Mouse (Mus musculus): ENCODE results near the gene Onecut3. TPM values are rescaled to one million over a fixed set of nuclear protein-coding genes. Genes with fewer than 3 reads are reported as not detected.
A peak's percentile ranks its signal among the peaks of the same experiment; 100 is the strongest.

Gene Onecut3
- polyA plus RNA-seq, 1 experiment = 0.46 TPM

- no peak for DNase-seq
Measured at GRCm38 (mm10) chr10:80546945-80547344, 52.3 kb downstream of the Onecut3 start.

GRCm38 (mm10) chr10:80547539-80547938, 52.9 kb downstream of the Onecut3 start:
- H3K27ac ChIP-seq (ENCODE audit: insufficient read depth, low read length) = no peak overlapping the region
- no peak for DNase-seq
- 83% methylated on average over 15 of the region's 15 CpGs for WGBS

More at GRCm38 (mm10) chr10:80546945-80547344, 52.3 kb downstream of the Onecut3 start:
- TF ChIP-seq POLR2A (IDR thresholded peaks at IDR 0.05; ENCODE audit: borderline replicate concordance, insufficient read depth, low read length) (no peak), CTCF (IDR thresholded peaks at IDR 0.05; ENCODE audit: borderline replicate concordance, insufficient read depth, low read depth, low read length) (no peak)
- Histone ChIP-seq H3K4me1 (ENCODE audit: control insufficient read depth, insufficient read depth, low read length) (no peaks in the 10 kb centered on the region; the same call in 1 of the 2 replicates), H3K4me3 (replicated peaks; ENCODE audit: insufficient read depth, low read depth, low read length) (no peak overlapping the region), H3K27me3 (ENCODE audit: control insufficient read depth, insufficient read depth, low read length) (no peaks in the 10 kb centered on the region), H3K27ac (ENCODE audit: insufficient read depth, low read length) (no peak overlapping the region)
- WGBS = 94% methylated on average over 4 of the region's 4 CpGs

GRCm38 (mm10) chr10:80548428-80549006, 53.9 kb downstream of the Onecut3 start:
- WGBS = 70% methylated on average over 10 of the region's 10 CpGs
- no peak overlapping the region for H3K4me3 ChIP-seq (replicated peaks; ENCODE audit: insufficient read depth, low read depth, low read length)
- H3K27me3 ChIP-seq (ENCODE audit: control insufficient read depth, insufficient read depth, low read length) = no peaks in the 10 kb centered on the region
- TF ChIP-seq POLR2A (IDR thresholded peaks at IDR 0.05; ENCODE audit: borderline replicate concordance, insufficient read depth, low read length) = no peak
- TF ChIP-seq CTCF (IDR thresholded peaks at IDR 0.05; ENCODE audit: borderline replicate concordance, insufficient read depth, low read depth, low read length) = peak; percentile 80
- peak; percentile 63 to 70 for DNase-seq
- no peak overlapping the region for H3K27ac ChIP-seq (ENCODE audit: insufficient read depth, low read length)
- H3K4me1 ChIP-seq (ENCODE audit: control insufficient read depth, insufficient read depth, low read length) = peaks cover 5% of the 10 kb centered on the region

More at GRCm38 (mm10) chr10:80547539-80547938, 52.9 kb downstream of the Onecut3 start:
- Histone ChIP-seq H3K27me3 (ENCODE audit: control insufficient read depth, insufficient read depth, low read length) (no peaks in the 10 kb centered on the region), H3K4me1 (ENCODE audit: control insufficient read depth, insufficient read depth, low read length) (no peaks in the 10 kb centered on the region; the same call in 1 of the 2 replicates), H3K4me3 (replicated peaks; ENCODE audit: insufficient read depth, low read depth, low read length) (no peak overlapping the region)
- TF ChIP-seq POLR2A (IDR thresholded peaks at IDR 0.05; ENCODE audit: borderline replicate concordance, insufficient read depth, low read length) (no peak), CTCF (IDR thresholded peaks at IDR 0.05; ENCODE audit: borderline replicate concordance, insufficient read depth, low read depth, low read length) (no peak)

GRCm38 (mm10) chr10:80549279-80549678, 54.6 kb downstream of the Onecut3 start:
- WGBS = 82% methylated on average over 21 of the region's 21 CpGs
- TF ChIP-seq CTCF (IDR thresholded peaks at IDR 0.05; ENCODE audit: borderline replicate concordance, insufficient read depth, low read depth, low read length) = no peak
- TF ChIP-seq POLR2A (IDR thresholded peaks at IDR 0.05; ENCODE audit: borderline replicate concordance, insufficient read depth, low read length) = no peak
- no peak for DNase-seq
- Histone ChIP-seq H3K4me3 (replicated peaks; ENCODE audit: insufficient read depth, low read depth, low read length) (no peak overlapping the region), H3K4me1 (ENCODE audit: control insufficient read depth, insufficient read depth, low read length) (peaks cover 13% of the 10 kb centered on the region), H3K27me3 (ENCODE audit: control insufficient read depth, insufficient read depth, low read length) (no peaks in the 10 kb centered on the region), H3K27ac (ENCODE audit: insufficient read depth, low read length) (no peak overlapping the region)

- Histone ChIP-seq H3K4me1 (ENCODE audit: control insufficient read depth, insufficient read depth, low read length) (peaks cover 22% of the 10 kb centered on the region), H3K27me3 (ENCODE audit: control insufficient read depth, insufficient read depth, low read length) (no peaks in the 10 kb centered on the region), H3K4me3 (replicated peaks; ENCODE audit: insufficient read depth, low read depth, low read length) (no peak overlapping the region), H3K27ac (ENCODE audit: insufficient read depth, low read length) (no peak overlapping the region)
- TF ChIP-seq CTCF (IDR thresholded peaks at IDR 0.05; ENCODE audit: borderline replicate concordance, insufficient read depth, low read depth, low read length) = no peak
- TF ChIP-seq POLR2A (IDR thresholded peaks at IDR 0.05; ENCODE audit: borderline replicate concordance, insufficient read depth, low read length) = no peak
- DNase-seq = no peak
- 60% methylated on average over 9 of the region's 9 CpGs for WGBS
Measured at GRCm38 (mm10) chr10:80552364-80552763, 57.7 kb downstream of the Onecut3 start.

GRCm38 (mm10) chr10:80553575-80553974, 58.9 kb downstream of the Onecut3 start:
- no peak for DNase-seq
- TF ChIP-seq CTCF (IDR thresholded peaks at IDR 0.05; ENCODE audit: borderline replicate concordance, insufficient read depth, low read depth, low read length) (no peak), POLR2A (IDR thresholded peaks at IDR 0.05; ENCODE audit: borderline replicate concordance, insufficient read depth, low read length) (no peak)
- no peaks in the 10 kb centered on the region for H3K27me3 ChIP-seq (ENCODE audit: control insufficient read depth, insufficient read depth, low read length)
- 85% methylated on average over 8 of the region's 8 CpGs for WGBS
- H3K4me1 ChIP-seq (ENCODE audit: control insufficient read depth, insufficient read depth, low read length) = peaks cover 34% of the 10 kb centered on the region
- H3K27ac ChIP-seq (ENCODE audit: insufficient read depth, low read length) = no peak overlapping the region
- no peak overlapping the region for H3K4me3 ChIP-seq (replicated peaks; ENCODE audit: insufficient read depth, low read depth, low read length)

- no peak overlapping the region for H3K4me3 ChIP-seq (replicated peaks; ENCODE audit: insufficient read depth, low read depth, low read length)
- H3K4me1 ChIP-seq (ENCODE audit: control insufficient read depth, insufficient read depth, low read length) = peaks cover 38% of the 10 kb centered on the region
- WGBS = 50% methylated on average over 6 of the region's 6 CpGs
- TF ChIP-seq POLR2A (IDR thresholded peaks at IDR 0.05; ENCODE audit: borderline replicate concordance, insufficient read depth, low read length) (no peak), CTCF (IDR thresholded peaks at IDR 0.05; ENCODE audit: borderline replicate concordance, insufficient read depth, low read depth, low read length) (no peak)
- H3K27me3 ChIP-seq (ENCODE audit: control insufficient read depth, insufficient read depth, low read length) = no peaks in the 10 kb centered on the region
- no peak overlapping the region for H3K27ac ChIP-seq (ENCODE audit: insufficient read depth, low read length)
- DNase-seq = no peak
Measured at GRCm38 (mm10) chr10:80553997-80554396, 59.4 kb downstream of the Onecut3 start.

- H3K27ac ChIP-seq (ENCODE audit: insufficient read depth, low read length) = no peak overlapping the region
- WGBS = 8% methylated on average over 5 of the region's 5 CpGs
- no peak overlapping the region for H3K4me3 ChIP-seq (replicated peaks; ENCODE audit: insufficient read depth, low read depth, low read length)
- DNase-seq = peak; percentile 71 to 85
- no peaks in the 10 kb centered on the region for H3K27me3 ChIP-seq (ENCODE audit: control insufficient read depth, insufficient read depth, low read length)
- H3K4me1 ChIP-seq (ENCODE audit: control insufficient read depth, insufficient read depth, low read length) = peaks cover 43% of the 10 kb centered on the region
- TF ChIP-seq POLR2A (IDR thresholded peaks at IDR 0.05; ENCODE audit: borderline replicate concordance, insufficient read depth, low read length) = no peak
- TF ChIP-seq CTCF (IDR thresholded peaks at IDR 0.05; ENCODE audit: borderline replicate concordance, insufficient read depth, low read depth, low read length) = peak; percentile 75
Measured at GRCm38 (mm10) chr10:80557346-80557965, 62.8 kb downstream of the Onecut3 start.
